Mouse (Mus musculus): ENCODE data around the gene Gdf2.

The Gdf2 gene

GRCm38 (mm10) chr14:33940739-33941138 lies at the start of gene Gdf2:
TSS of gene Gdf2 (plus strand) at chr14:33941039.
- no peak for DNase-seq

GRCm38 (mm10) chr14:33891507-33891906 lies 49.3 kb upstream of the Gdf2 start:
- no peak for DNase-seq

- peak; percentile 30 for DNase-seq
Observed at GRCm38 (mm10) chr14:33895777-33896176, 45.1 kb upstream of the Gdf2 start.

- DNase-seq = peak; percentile 11
Observed at GRCm38 (mm10) chr14:33896628-33897300, 44.1 kb upstream of the Gdf2 start.

GRCm38 (mm10) chr14:33902783-33903182 lies 38.1 kb upstream of the Gdf2 start:
- no peak for DNase-seq

GRCm38 (mm10) chr14:33903199-33903598 lies 37.6 kb upstream of the Gdf2 start:
- DNase-seq = no peak

- no peak for DNase-seq
Observed at GRCm38 (mm10) chr14:33904851-33905250, 36.0 kb upstream of the Gdf2 start.

- peak; percentile 43 for DNase-seq
Observed at GRCm38 (mm10) chr14:33913727-33914126, 27.1 kb upstream of the Gdf2 start.

- DNase-seq = no peak
Observed at GRCm38 (mm10) chr14:33914206-33914605, 26.6 kb upstream of the Gdf2 start.

GRCm38 (mm10) chr14:33920727-33921559 lies 19.9 kb upstream of the Gdf2 start:
- DNase-seq = peak; percentile 29

- no peak for DNase-seq
Observed at GRCm38 (mm10) chr14:33922771-33923167, 18.1 kb upstream of the Gdf2 start.

- DNase-seq = peak; percentile 41
Observed at GRCm38 (mm10) chr14:33923168-33924070, 17.4 kb upstream of the Gdf2 start, which contains the start of gene Gdf10. TSS of gene Gdf10 (plus strand) at chr14:33923587.

- no peak for DNase-seq
Observed at GRCm38 (mm10) chr14:33931853-33932252, 9.0 kb upstream of the Gdf2 start.

- peak; percentile 36 for DNase-seq
Observed at GRCm38 (mm10) chr14:33932935-33933703, 7.7 kb upstream of the Gdf2 start.

- DNase-seq = peak; percentile 53
Observed at GRCm38 (mm10) chr14:33933778-33934317, 7.0 kb upstream of the Gdf2 start.

- peak; percentile 72 for DNase-seq
Observed at GRCm38 (mm10) chr14:33939117-33939516, 1.7 kb upstream of the Gdf2 start.

GRCm38 (mm10) chr14:33942222-33942621 lies 1.4 kb downstream of the Gdf2 start:
- no peak for DNase-seq

GRCm38 (mm10) chr14:33946125-33946524 lies 5.3 kb downstream of the Gdf2 start:
- DNase-seq = no peak

- DNase-seq = no peak
Observed at GRCm38 (mm10) chr14:33952233-33952981, 11.6 kb downstream of the Gdf2 start.

GRCm38 (mm10) chr14:33953761-33954160 lies 12.9 kb downstream of the Gdf2 start, which contains the start of gene Rbp3:
TSS of gene Rbp3 (plus strand) at chr14:33954003.
- no peak for DNase-seq

GRCm38 (mm10) chr14:33956055-33956454 lies 15.2 kb downstream of the Gdf2 start:
- DNase-seq = no peak

Data from right cerebral cortex, adult 18-20 months (tissue).